Mouse (Mus musculus) small intestine, adult 2 months (tissue): Measurements from ENCODE around the gene Snx29.

Source experiments
- CTCF ChIP-seq: fragments of 200-500 bp; IDR thresholded peaks from 2 replicates; pipeline ENCODE4 v1.5.1; 2012; ENCODE audit warnings: low read depth, mild to moderate bottlenecking, control low read depth, inconsistent platforms, low read length, moderate library complexity, mixed read lengths; ENCODE audit not compliant: insufficient replicate concordance, insufficient read length; ENCODE audit errors: extremely low read depth
- POLR2A ChIP-seq: fragments of 200-500 bp; IDR thresholded peaks from 2 replicates; pipeline ENCODE4 v1.6.1; 2012; ENCODE audit warnings: low read depth, mild to moderate bottlenecking, control low read depth, inconsistent platforms, low read length, moderate library complexity

DNA sequence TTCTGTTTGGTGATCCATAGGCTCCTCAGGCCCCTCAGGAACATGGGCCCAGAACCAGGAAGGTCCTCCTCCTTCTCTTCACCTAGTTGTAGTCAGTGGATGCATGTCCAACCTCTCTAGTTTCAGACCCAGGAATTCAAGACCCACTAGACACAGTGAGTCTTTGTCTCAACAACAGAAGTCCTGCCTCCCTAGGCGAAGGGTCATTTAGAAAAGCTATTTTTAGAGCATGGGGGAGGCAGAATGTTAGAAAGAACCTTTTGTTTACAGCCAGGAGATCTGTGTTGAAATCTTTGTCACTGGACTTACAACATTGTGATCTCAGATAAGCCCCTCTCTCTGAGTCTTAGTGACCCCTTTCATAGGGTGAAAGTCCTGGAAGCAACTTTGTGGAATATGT lies 334.4 kb downstream of the Snx29 start:
- TF ChIP-seq POLR2A: no peak
- TF ChIP-seq CTCF: no peak
